Mouse (Mus musculus) olfactory bulb, adult 2 months (tissue): ENCODE data around the gene Nid1.

Source experiments
- CTCF ChIP-seq: fragments of 200-500 bp; IDR thresholded peaks from 2 replicates; pipeline ENCODE4 v1.5.1; 2012; ENCODE audit warnings: low read depth, mild to moderate bottlenecking, low read length, moderate library complexity; ENCODE audit not compliant: insufficient read depth
- POLR2A ChIP-seq: fragments of 200-500 bp; IDR thresholded peaks from 2 replicates; pipeline ENCODE4 v1.6.1; 2012; ENCODE audit warnings: mild to moderate bottlenecking, low read depth, low read length, moderate library complexity; ENCODE audit not compliant: insufficient read depth

- no peak for TF ChIP-seq CTCF
- no peak for TF ChIP-seq POLR2A
Measured at GRCm38 (mm10) chr13:13557001-13557743, 119.8 kb downstream of the Nid1 start.
